Mouse (Mus musculus) skeletal muscle tissue, adult 2 months (tissue): ENCODE measurements around the gene Mast4.
"Not testable (repeated sequence)": the region's sequence is repeated elsewhere in the genome, so short reads cannot be mapped to it uniquely, and the experiment has no call there.

Experiments
- DNase-seq: peaks from one replicate; pipeline ENCODE4 v3.0.0-alpha.2; 2012; ENCODE audit warnings: low read depth, low spot score

Gene Mast4

GRCm38 (mm10) chr13:102756071-102756470 is 578.2 kb downstream of the Mast4 start:
- no peak for DNase-seq

DNA sequence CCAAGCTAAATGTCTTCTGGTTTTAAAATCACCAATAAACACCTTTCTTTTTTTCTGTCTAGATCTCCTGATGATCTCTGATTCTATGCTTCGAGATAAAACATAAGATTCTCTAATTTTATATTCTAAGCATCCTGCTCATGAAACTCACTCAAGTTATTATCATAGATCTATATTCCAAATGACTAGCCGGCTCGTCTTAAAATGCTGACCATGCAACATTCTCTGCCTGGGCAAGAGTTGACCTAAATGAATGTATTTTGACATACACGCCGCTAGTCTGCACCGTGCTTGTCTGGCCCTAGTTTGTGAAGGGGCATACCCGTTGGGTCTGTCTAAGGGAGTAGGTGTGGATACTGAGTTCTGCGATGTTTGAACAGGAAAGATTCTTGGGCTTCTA is 579.2 kb downstream of the Mast4 start:
- no peak for DNase-seq

GRCm38 (mm10) chr13:102753714-102754556 is 580.4 kb downstream of the Mast4 start:
- DNase-seq, result no peak

GRCm38 (mm10) chr13:102749891-102750290 is 584.4 kb downstream of the Mast4 start:
- DNase-seq, result no peak

DNA sequence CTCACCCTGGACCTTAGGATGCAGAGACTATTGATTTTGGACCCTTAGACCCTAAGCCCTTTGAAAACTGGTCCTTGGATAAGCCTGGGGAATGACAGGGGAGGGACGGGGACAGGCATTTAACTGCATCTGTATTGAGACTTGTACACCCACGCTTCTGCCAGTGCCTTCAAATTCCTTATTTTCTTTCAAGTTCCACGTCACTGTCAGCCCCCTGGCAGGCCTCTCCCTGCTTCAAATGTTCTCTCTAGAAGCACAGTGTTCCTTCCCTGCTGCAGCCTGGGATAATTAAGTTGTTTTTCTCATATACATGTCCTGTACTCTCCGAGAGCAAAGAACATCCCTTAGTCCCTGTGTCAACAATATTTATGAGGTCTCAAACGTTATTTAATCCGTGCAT is 585.1 kb downstream of the Mast4 start:
- no peak for DNase-seq

GRCm38 (mm10) chr13:102746803-102747561 is 587.3 kb downstream of the Mast4 start:
- no peak for DNase-seq

DNA sequence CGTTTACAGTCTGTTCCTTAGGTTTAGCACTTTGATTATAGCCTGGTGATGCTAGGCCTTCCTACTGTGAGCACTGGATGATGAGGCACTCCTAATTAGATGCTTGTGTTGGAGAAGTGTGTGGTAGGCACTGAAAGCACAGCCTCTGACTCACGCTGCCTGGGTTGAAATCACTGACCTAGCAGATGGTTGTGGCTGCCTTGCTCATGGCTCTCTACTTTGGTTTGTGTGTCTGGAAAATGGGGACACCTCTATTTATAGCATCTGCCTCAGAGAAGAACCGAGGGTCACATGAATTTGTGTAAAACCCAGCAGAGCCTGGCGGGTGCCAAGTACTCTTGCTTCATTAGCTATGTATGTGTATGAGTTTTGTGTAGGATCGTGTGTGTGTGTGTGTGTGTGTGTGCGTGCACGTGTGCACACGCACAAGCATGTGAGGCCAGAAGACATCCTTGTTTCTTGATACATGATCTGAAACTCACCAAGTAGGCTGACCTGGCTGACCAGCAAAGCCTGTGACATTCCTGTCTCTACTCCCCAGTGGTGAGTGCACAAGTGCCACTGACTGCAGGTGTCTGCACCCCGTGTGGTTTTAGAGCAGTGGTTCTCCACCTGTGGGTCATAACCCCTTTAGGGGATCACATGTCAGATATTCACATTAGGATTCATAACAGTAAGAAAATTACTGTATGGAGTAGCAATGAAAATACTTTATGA is 588.5 kb downstream of the Mast4 start:
- no peak for DNase-seq

- no peak for DNase-seq
These were observed 589.1 kb downstream of the Mast4 start for GRCm38 (mm10) chr13:102745270-102745600.

- peak; percentile 35 for DNase-seq
These were observed 589.6 kb downstream of the Mast4 start for GRCm38 (mm10) chr13:102744481-102745269.

- DNase-seq, result no peak
These were observed 594.4 kb downstream of the Mast4 start for GRCm38 (mm10) chr13:102739720-102740535.

DNA sequence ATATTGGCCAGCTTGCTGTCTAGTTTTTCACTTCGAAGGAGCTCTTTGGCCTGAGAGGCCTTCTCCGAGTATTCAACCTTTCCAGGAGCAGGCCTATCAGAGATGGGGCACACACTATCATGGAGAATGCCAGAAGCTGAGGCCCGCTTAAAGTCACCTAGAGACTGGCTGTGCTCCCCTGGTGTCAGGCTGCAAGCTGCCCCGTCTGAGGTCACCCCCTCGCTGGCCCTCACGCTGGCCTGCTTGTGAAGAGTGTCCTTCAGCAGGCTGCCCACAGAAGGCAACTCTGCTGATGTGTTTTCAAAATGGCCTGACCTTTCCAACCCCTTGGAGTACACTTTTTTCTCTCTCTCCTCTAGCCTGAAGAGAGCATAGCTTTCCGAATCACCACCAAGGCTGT is 596.5 kb downstream of the Mast4 start:
- no peak for DNase-seq

- DNase-seq, result no peak
These were observed 601.2 kb downstream of the Mast4 start for GRCm38 (mm10) chr13:102733063-102733462.

GRCm38 (mm10) chr13:102728951-102729350 is 605.3 kb downstream of the Mast4 start:
- not testable (repeated sequence) for DNase-seq

GRCm38 (mm10) chr13:102728035-102728434 is 606.3 kb downstream of the Mast4 start:
- DNase-seq, result no peak

- no peak for DNase-seq
These were observed 607.4 kb downstream of the Mast4 start for GRCm38 (mm10) chr13:102726876-102727275.

DNA sequence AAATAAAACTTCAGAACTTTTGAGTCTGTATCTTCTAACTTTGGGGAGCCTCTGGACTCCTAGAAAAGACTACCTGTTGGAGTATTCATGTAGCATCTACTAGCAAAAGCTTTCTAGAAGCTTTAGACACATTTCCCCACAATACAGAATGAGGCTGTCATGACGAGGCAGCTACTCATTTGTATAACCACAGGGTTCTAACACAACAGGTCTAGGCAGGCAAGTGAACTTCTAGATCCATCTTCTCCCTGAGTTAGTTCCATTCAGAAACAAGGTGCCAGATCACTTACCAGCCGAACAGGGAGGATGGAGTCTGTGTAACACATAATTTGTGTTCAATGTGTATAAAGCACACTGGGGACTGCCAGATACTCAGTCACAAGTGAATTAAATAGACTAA is 608.4 kb downstream of the Mast4 start:
- no peak for DNase-seq

DNA sequence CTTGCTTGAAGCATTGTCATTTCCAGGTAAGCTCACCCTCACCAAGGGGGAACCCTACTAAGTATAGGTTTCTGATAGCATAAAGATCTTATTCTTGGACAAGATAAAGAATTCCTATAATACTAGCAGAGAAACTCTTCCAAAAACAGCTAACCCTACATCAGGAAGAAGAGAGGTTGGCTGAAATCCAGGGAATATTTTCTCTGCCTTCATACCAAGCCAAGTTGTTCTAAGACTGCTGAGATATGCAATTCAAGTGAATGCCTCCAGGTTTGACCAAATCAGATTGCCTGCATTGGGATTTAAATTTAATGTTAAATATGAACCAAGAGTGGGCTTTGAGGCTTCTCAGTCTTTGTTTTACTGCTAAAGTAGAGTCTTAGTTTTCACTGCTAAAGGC is 608.9 kb downstream of the Mast4 start:
- DNase-seq, result no peak

DNA sequence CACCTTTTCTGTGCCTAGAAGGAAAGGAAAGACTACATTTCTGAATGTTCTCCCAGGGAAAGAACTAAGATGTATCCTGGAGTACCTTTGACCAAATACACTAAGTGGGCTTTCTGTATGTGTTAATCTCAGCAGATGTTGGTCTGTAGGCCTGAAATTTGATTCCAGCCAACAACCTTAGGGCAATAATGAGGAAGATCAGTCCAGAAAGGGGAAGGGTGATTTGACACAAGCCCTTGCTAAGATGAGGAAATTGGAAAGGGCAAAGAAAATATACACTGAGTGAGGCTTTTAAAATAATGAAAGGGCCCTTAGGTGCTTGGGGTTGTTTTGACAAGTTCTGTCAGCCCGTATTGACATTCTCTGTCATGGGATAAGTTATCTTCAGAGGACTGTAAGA is 617.3 kb downstream of the Mast4 start:
- DNase-seq, result no peak

DNA sequence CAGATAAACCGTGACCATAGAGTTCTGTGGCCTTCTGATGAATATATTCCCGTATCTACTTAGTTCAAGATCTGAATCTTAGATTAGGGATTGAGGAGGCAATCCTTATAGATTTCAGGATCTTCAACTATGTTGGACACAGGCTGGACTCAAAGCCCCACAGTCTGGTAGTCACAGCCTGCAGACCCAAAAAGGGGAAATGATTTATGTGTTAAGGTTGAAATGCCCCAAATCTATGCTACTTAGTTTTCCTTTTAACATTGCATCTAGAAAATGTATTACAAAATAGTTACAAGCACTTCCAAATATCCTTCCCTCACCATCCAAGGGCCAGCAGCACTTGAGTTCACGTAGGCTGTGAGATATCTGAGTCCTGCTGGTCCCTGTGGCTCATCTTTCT is 633.6 kb downstream of the Mast4 start:
- no peak for DNase-seq

DNA sequence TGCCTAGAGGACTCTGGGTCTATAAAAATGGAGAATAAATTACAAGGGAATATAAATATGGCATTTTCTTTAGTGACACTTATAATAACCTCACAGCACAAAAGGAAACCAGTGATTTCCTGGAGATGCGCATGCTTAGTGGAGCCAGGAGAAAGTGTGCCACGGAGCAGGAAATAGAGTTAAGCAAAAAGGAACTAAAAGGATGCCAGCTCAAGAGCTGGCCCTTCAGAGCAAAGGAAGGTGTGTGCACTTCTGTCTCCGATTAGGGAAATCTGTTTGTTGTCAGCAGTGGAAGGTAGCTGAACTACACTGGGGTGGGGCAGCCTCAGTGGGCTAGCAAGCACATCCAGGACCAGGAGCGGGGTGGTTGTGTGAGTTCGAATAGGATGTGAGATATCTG is 634.1 kb downstream of the Mast4 start:
- no peak for DNase-seq
